Mouse (Mus musculus) liver, adult 2 months (tissue): ENCODE results near the gene Spin1.

Experiments
- CTCF ChIP-seq: fragments of 200-500 bp; IDR thresholded peaks from 2 replicates; pipeline ENCODE4 v1.5.1; 2011; ENCODE audit warnings: low read depth, low read length, control low read depth
- POLR2A ChIP-seq: fragments of 200-500 bp; IDR thresholded peaks from 2 replicates; pipeline ENCODE4 v1.6.1; 2011; ENCODE audit warnings: low read length, control low read depth; ENCODE audit not compliant: insufficient read depth; ENCODE audit errors: extremely low read depth

GRCm38 (mm10) chr13:51184896-51185295 lies 84.2 kb downstream of the Spin1 start:
- TF ChIP-seq CTCF (no peak), POLR2A (no peak)
